ENCODE assay signal across 13 mouse cellular contexts in the genomic region with DNA sequence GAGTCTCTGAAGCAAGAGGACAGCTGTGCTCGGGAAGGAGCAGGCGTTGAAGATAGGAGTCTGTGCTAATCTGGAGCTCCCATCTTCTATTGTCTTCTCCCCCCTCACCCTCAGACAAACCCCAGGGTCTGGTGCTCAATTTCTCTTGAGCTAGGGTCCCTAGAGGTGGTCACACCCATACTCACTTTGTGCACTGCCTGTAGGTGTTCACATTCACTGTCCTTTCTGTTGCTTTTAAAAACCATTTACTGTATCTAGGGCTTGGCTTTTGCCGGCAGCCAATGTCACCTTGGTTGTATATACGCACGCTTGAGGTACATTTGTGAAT.
DNase-seq lines count a peak whose midpoint lies in the region; ATAC-seq and TF ChIP-seq lines count a peak whose summit lies in the region.
"Had no signal": no experiment of that assay in that cellular context is flagged by ENCODE, and none has a peak within 500 bp of the region (broad histone marks: within the 10 kb centered on the region; RNA-seq: fewer than 3 reads in every experiment).

No protein-coding gene starts in this region.

- 86% methylated on average over 5 of the region's 5 CpGs for WGBS in hindbrain, embryonic 10.5 days
- 76% methylated on average over 5 of the region's 5 CpGs for WGBS in hindbrain, embryonic 14.5 days
- WGBS in midbrain, embryonic 10.5 days, result 93% methylated on average over 5 of the region's 5 CpGs
- 85% methylated on average over 5 of the region's 5 CpGs for WGBS in midbrain, embryonic 16.5 days
- WGBS in limb, embryonic 13.5 days, result 64% methylated on average over 5 of the region's 5 CpGs
- 56% methylated on average over 5 of the region's 5 CpGs for WGBS in stomach, postnatal 0 days

- H3K4me1 ChIP-seq in hindbrain, embryonic 10.5 days (replicated peaks), result peaks cover 13% of the 10 kb centered on the region
- no peaks in the 10 kb centered on the region for H3K4me1 ChIP-seq in hindbrain, embryonic 14.5 days (replicated peaks; ENCODE audit: control insufficient read depth, insufficient read depth, low read length)
- H3K4me1 ChIP-seq in midbrain, embryonic 10.5 days, result 0 out of 2 replicates have a peak, but pooled peaks cover 4% of the 10 kb centered on the region
- H3K4me1 ChIP-seq in midbrain, embryonic 16.5 days (ENCODE audit: control insufficient read depth, insufficient read depth, low read length), result no peaks in the 10 kb centered on the region
- peaks cover 30% of the 10 kb centered on the region for H3K4me1 ChIP-seq in limb, embryonic 13.5 days
- no peaks in the 10 kb centered on the region for H3K4me1 ChIP-seq in stomach, postnatal 0 days (replicated peaks; ENCODE audit: control insufficient read depth, insufficient read depth)
- H3K4me1 ChIP-seq: midbrain, embryonic 13.5 days had no signal

- H3K27ac ChIP-seq in hindbrain, embryonic 10.5 days, result peak overlapping the region; percentile 16; the same call in 1 of the 2 replicates
- no peak overlapping the region for H3K27ac ChIP-seq in hindbrain, embryonic 14.5 days
- 0 out of 2 replicates have a peak overlapping the region, but pooled peaks have one; percentile 17 for H3K27ac ChIP-seq in midbrain, embryonic 10.5 days (replicated peaks)
- H3K27ac ChIP-seq in midbrain, embryonic 16.5 days (ENCODE audit: low read length), result no peak overlapping the region
- H3K27ac ChIP-seq in limb, embryonic 13.5 days, result no peak overlapping the region
- H3K27ac ChIP-seq in stomach, postnatal 0 days (replicated peaks), result peak overlapping the region; percentile 20; the same call in 1 of the 2 replicates
- H3K27ac ChIP-seq: midbrain, embryonic 13.5 days; neural tube, embryonic 13.5 days had no signal

- no peak overlapping the region for H3K4me2 ChIP-seq in hindbrain, embryonic 14.5 days (replicated peaks)
- H3K4me2 ChIP-seq in midbrain, embryonic 16.5 days (ENCODE audit: low read length), result no peak overlapping the region
- H3K4me2 ChIP-seq in limb, embryonic 13.5 days (replicated peaks), result 0 out of 2 replicates have a peak overlapping the region, but pooled peaks have one; percentile 17
- no peak overlapping the region for H3K4me2 ChIP-seq in stomach, postnatal 0 days (replicated peaks; ENCODE audit: low read depth)
- H3K4me2 ChIP-seq: midbrain, embryonic 13.5 days; neural tube, embryonic 13.5 days had no signal

- no peak overlapping the region for H3K4me3 ChIP-seq in hindbrain, embryonic 10.5 days
- no peak overlapping the region for H3K4me3 ChIP-seq in hindbrain, embryonic 14.5 days (replicated peaks; ENCODE audit: low read length)
- H3K4me3 ChIP-seq in midbrain, embryonic 10.5 days, result no peak overlapping the region
- no peak overlapping the region for H3K4me3 ChIP-seq in midbrain, embryonic 16.5 days (ENCODE audit: low read depth, low read length)
- no peak overlapping the region for H3K4me3 ChIP-seq in limb, embryonic 13.5 days
- no peak overlapping the region for H3K4me3 ChIP-seq in stomach, postnatal 0 days (ENCODE audit: low read depth, low read length)
- H3K4me3 ChIP-seq: midbrain, embryonic 13.5 days; neural tube, embryonic 13.5 days had no signal

- no peak for DNase-seq in hindbrain, embryonic 10.5 days (ENCODE audit: low spot score)
- no peak for DNase-seq in hindbrain, embryonic 14.5 days (ENCODE audit: low spot score)
- no peak for DNase-seq in midbrain, embryonic 10.5 days (ENCODE audit: low spot score)
- DNase-seq in stomach, postnatal 0 days (ENCODE audit: low spot score), result no peak
- DNase-seq in testis, postnatal 14 days (ENCODE audit: low spot score), result no peak
- DNase-seq: retina, postnatal 1 day; spleen, adult 18-20 months had no signal

- TF ChIP-seq EP300 in stomach, postnatal 0 days (optimal IDR thresholded peaks at IDR 0.05), result no peak

- no peaks in the 10 kb centered on the region for H3K9me3 ChIP-seq in hindbrain, embryonic 10.5 days
- no peaks in the 10 kb centered on the region for H3K9me3 ChIP-seq in hindbrain, embryonic 14.5 days (ENCODE audit: control insufficient read depth, low read length)
- H3K9me3 ChIP-seq in midbrain, embryonic 10.5 days (replicated peaks), result no peaks in the 10 kb centered on the region
- no peaks in the 10 kb centered on the region for H3K9me3 ChIP-seq in midbrain, embryonic 16.5 days (replicated peaks; ENCODE audit: control insufficient read depth, low read length, poor library complexity, severe bottlenecking)
- no peaks in the 10 kb centered on the region for H3K9me3 ChIP-seq in limb, embryonic 13.5 days
- no peaks in the 10 kb centered on the region for H3K9me3 ChIP-seq in stomach, postnatal 0 days (ENCODE audit: control insufficient read depth, low read length)
- H3K9me3 ChIP-seq: midbrain, embryonic 13.5 days; neural tube, embryonic 13.5 days had no signal

- no peaks in the 10 kb centered on the region for H3K36me3 ChIP-seq in hindbrain, embryonic 10.5 days
- H3K36me3 ChIP-seq in hindbrain, embryonic 14.5 days (replicated peaks; ENCODE audit: control insufficient read depth, insufficient read depth), result no peaks in the 10 kb centered on the region
- no peaks in the 10 kb centered on the region for H3K36me3 ChIP-seq in midbrain, embryonic 10.5 days
- no peaks in the 10 kb centered on the region for H3K36me3 ChIP-seq in midbrain, embryonic 16.5 days (ENCODE audit: control insufficient read depth, insufficient read depth, low read length)
- no peaks in the 10 kb centered on the region for H3K36me3 ChIP-seq in limb, embryonic 13.5 days
- no peaks in the 10 kb centered on the region for H3K36me3 ChIP-seq in stomach, postnatal 0 days (ENCODE audit: control insufficient read depth, insufficient read depth, low read length)
- H3K36me3 ChIP-seq: midbrain, embryonic 13.5 days; neural tube, embryonic 13.5 days had no signal

- TF ChIP-seq CTCF in stomach, postnatal 0 days (IDR thresholded peaks at IDR 0.05; ENCODE audit: low read depth), result no peak

- ATAC-seq in hindbrain, embryonic 14.5 days (ENCODE audit: low FRiP score), result no peak
- ATAC-seq in midbrain, embryonic 16.5 days, result no peak
- ATAC-seq in limb, embryonic 13.5 days (ENCODE audit: low FRiP score, low read depth), result no peak
- no peak for ATAC-seq in stomach, postnatal 0 days (ENCODE audit: low FRiP score, low TSS enrichment)
- ATAC-seq: forebrain, embryonic 14.5 days; midbrain, embryonic 13.5 days had no signal

- no peak overlapping the region for H3K9ac ChIP-seq in hindbrain, embryonic 14.5 days
- no peak overlapping the region for H3K9ac ChIP-seq in midbrain, embryonic 16.5 days (ENCODE audit: low read depth, low read length)
- no peak overlapping the region for H3K9ac ChIP-seq in limb, embryonic 13.5 days
- H3K9ac ChIP-seq in stomach, postnatal 0 days (ENCODE audit: low read length), result no peak overlapping the region
- H3K9ac ChIP-seq: midbrain, embryonic 13.5 days; neural tube, embryonic 13.5 days had no signal

- H3K27me3 ChIP-seq in hindbrain, embryonic 10.5 days (ENCODE audit: insufficient read depth, poor library complexity, severe bottlenecking), result peaks cover 7% of the 10 kb centered on the region; the same call in 1 of the 2 replicates
- no peaks in the 10 kb centered on the region for H3K27me3 ChIP-seq in hindbrain, embryonic 14.5 days (ENCODE audit: control insufficient read depth, insufficient read depth, low read length)
- H3K27me3 ChIP-seq in midbrain, embryonic 10.5 days (ENCODE audit: low read depth, poor library complexity, severe bottlenecking), result peaks cover 3% of the 10 kb centered on the region; the same call in 1 of the 2 replicates
- no peaks in the 10 kb centered on the region for H3K27me3 ChIP-seq in midbrain, embryonic 16.5 days (ENCODE audit: control insufficient read depth, insufficient read depth, low read depth, low read length)
- 0 out of 2 replicates have a peak, but pooled peaks cover 4% of the 10 kb centered on the region for H3K27me3 ChIP-seq in limb, embryonic 13.5 days
- no peaks in the 10 kb centered on the region for H3K27me3 ChIP-seq in stomach, postnatal 0 days (ENCODE audit: control insufficient read depth, insufficient read depth, low read length)
- H3K27me3 ChIP-seq: CH12.LX had no signal

Comparison
In these comparisons a context has a peak if more than half of its experiments do, and no peak if none do; other contexts are left out.
1. H3K27ac ChIP-seq: peak in hindbrain, embryonic 10.5 days (single experiment), midbrain, embryonic 10.5 days (single experiment) and stomach, postnatal 0 days (single experiment); none in hindbrain, embryonic 14.5 days (single experiment), midbrain, embryonic 16.5 days (single experiment) and limb, embryonic 13.5 days (single experiment).